Mouse (Mus musculus) limb, embryonic 12.5 days (tissue): ENCODE measurements around the gene Magix. TPM values are rescaled to one million over a fixed set of nuclear protein-coding genes. Genes with fewer than 3 reads are reported as not detected.
A peak's percentile ranks its signal among the peaks of the same experiment; 100 is the strongest.

Experiments used
- ATAC-seq: fragments of 200-750 bp; cut with Nextera tagmentation; 2 replicates; pipeline ENCODE4 v1.8.0; 2017; ENCODE audit warnings: low read depth, moderate TSS enrichment; ENCODE audit not compliant: insufficient number of reproducible peaks, insufficient read depth, low FRiP score, low TSS enrichment
- H3K27ac ChIP-seq: fragments of 300-500 bp; sonication (generic); 2 replicates; pipeline ENCODE4 v1.5.1; 2016; ENCODE audit warnings: mild to moderate bottlenecking, moderate library complexity
- H3K27me3 ChIP-seq: fragments of 300-500 bp; sonication (generic); 2 replicates; pipeline ENCODE4 v1.6.1; 2016; ENCODE audit warnings: mild to moderate bottlenecking, moderate library complexity
- H3K36me3 ChIP-seq: fragments of 300-500 bp; sonication (generic); 2 replicates; pipeline ENCODE4 v1.6.1; 2016; ENCODE audit warnings: mild to moderate bottlenecking, moderate library complexity
- H3K4me1 ChIP-seq: fragments of 300-500 bp; sonication (generic); replicated peaks from 2 replicates; pipeline ENCODE4 v1.6.1; 2016
- H3K4me2 ChIP-seq: fragments of 300-500 bp; sonication (generic); 2 replicates; pipeline ENCODE4 v1.6.1; 2016; ENCODE audit warnings: mild to moderate bottlenecking, moderate library complexity
- H3K4me3 ChIP-seq: fragments of 300-500 bp; sonication (generic); replicated peaks from 2 replicates; pipeline ENCODE4 v1.5.1; 2016; ENCODE audit warnings: mild to moderate bottlenecking
- H3K9ac ChIP-seq: fragments of 300-500 bp; sonication (generic); replicated peaks from 2 replicates; pipeline ENCODE4 v1.6.1; 2016; ENCODE audit warnings: mild to moderate bottlenecking, moderate library complexity
- H3K9me3 ChIP-seq: fragments of 300-500 bp; sonication (generic); 2 replicates; pipeline ENCODE4 v1.6.1; 2016; ENCODE audit warnings: mild to moderate bottlenecking, moderate library complexity
- WGBS: fragments of 180-500 bp; shearing (Covaris S2); methylation state at CpG from one replicate; pipeline ENCODE4 v1.1.7; 2016; 5-methylcytosine and 5-hydroxymethylcytosine counted together
- polyA plus RNA-seq: library from polyadenylated mRNA; unstranded; fragments of >200 nt; fragmentation: Nextera tagmentation; extraction: Ambion mirVana; gene quantifications from 2 replicates; pipeline ENCODE4 v1.2.1, GENCODE M21; 2016

Magix gene
- polyA plus RNA-seq, 1 experiment from 2014 or later = not detected

- peak; percentile 40; the same call in 1 of the 2 replicates for ATAC-seq
- Histone ChIP-seq H3K27me3 (no peaks in the 10 kb centered on the region), H3K36me3 (0 out of 2 replicates have a peak, but pooled peaks cover 7% of the 10 kb centered on the region), H3K9ac (no peak overlapping the region), H3K4me3 (peak overlapping the region; percentile 47), H3K27ac (no peak overlapping the region), H3K9me3 (no peaks in the 10 kb centered on the region), H3K4me2 (peak overlapping the region; percentile 59), H3K4me1 (peaks cover 12% of the 10 kb centered on the region)
- 52% methylated on average over 11 of the region's 11 CpGs for WGBS
Observed at GRCm38 (mm10) chrX:7658785-7659589, 22.1 kb downstream of the Magix start.

GRCm38 (mm10) chrX:7658031-7658784, 22.8 kb downstream of the Magix start:
- Histone ChIP-seq H3K9me3 (no peaks in the 10 kb centered on the region), H3K4me3 (peak overlapping the region; percentile 47), H3K4me2 (peak overlapping the region; percentile 59), H3K4me1 (peaks cover 12% of the 10 kb centered on the region), H3K36me3 (no peaks in the 10 kb centered on the region), H3K27ac (peak overlapping the region; percentile 62), H3K27me3 (no peaks in the 10 kb centered on the region), H3K9ac (peak overlapping the region; percentile 23)
- 16% methylated on average over 14 of the region's 15 CpGs for WGBS
- ATAC-seq = peak; percentile 60

GRCm38 (mm10) chrX:7657221-7657639, 23.8 kb downstream of the Magix start, which contains the start of gene Prickle3:
Gene Prickle3, plus strand, starts transcription at chrX:7657260.
- peak within 1 kb of the TSS; percentile 47 for H3K4me3 ChIP-seq
- 0 out of 2 replicates have a peak, but pooled peaks have one; percentile 50 for ATAC-seq
- no peaks in the 10 kb centered on the region for H3K9me3 ChIP-seq
- H3K27ac ChIP-seq = peak within 1 kb of the TSS; percentile 62
- 14% methylated on average over 26 of the region's 26 CpGs for WGBS
- peaks cover 12% of the 10 kb centered on the region for H3K4me1 ChIP-seq
- H3K36me3 ChIP-seq = no peaks in the 10 kb centered on the region
- H3K9ac ChIP-seq = peak within 1 kb of the TSS; percentile 56
- H3K27me3 ChIP-seq = no peaks in the 10 kb centered on the region
- H3K4me2 ChIP-seq = peak within 1 kb of the TSS; percentile 59

- 12% methylated on average over 25 of the region's 25 CpGs for WGBS
- Histone ChIP-seq H3K27ac (peak overlapping the region; percentile 67; the same call in 1 of the 2 replicates), H3K4me3 (peak overlapping the region; percentile 46), H3K4me2 (peak overlapping the region; percentile 54), H3K9ac (peak overlapping the region; percentile 71), H3K27me3 (no peaks in the 10 kb centered on the region), H3K36me3 (no peaks in the 10 kb centered on the region), H3K9me3 (no peaks in the 10 kb centered on the region), H3K4me1 (no peaks in the 10 kb centered on the region)
- ATAC-seq = peak; percentile 98
Observed at GRCm38 (mm10) chrX:7648671-7649304, 32.3 kb downstream of the Magix start.

- H3K4me3 ChIP-seq = no peak overlapping the region
- H3K4me2 ChIP-seq = no peak overlapping the region
- H3K36me3 ChIP-seq = no peaks in the 10 kb centered on the region
- WGBS = 14% methylated on average over 5 of the region's 5 CpGs
- H3K9me3 ChIP-seq = no peaks in the 10 kb centered on the region
- no peaks in the 10 kb centered on the region for H3K4me1 ChIP-seq
- peaks cover 7% of the 10 kb centered on the region; the same call in 1 of the 2 replicates for H3K27me3 ChIP-seq
- no peak overlapping the region for H3K9ac ChIP-seq
- no peak overlapping the region for H3K27ac ChIP-seq
- ATAC-seq = no peak
Observed at GRCm38 (mm10) chrX:7645349-7645748, 35.7 kb downstream of the Magix start.

GRCm38 (mm10) chrX:7640785-7641184, 40.3 kb downstream of the Magix start:
- Histone ChIP-seq H3K9ac (no peak overlapping the region), H3K4me1 (no peaks in the 10 kb centered on the region), H3K27me3 (peaks cover 28% of the 10 kb centered on the region), H3K4me2 (no peak overlapping the region), H3K4me3 (no peak overlapping the region), H3K9me3 (no peaks in the 10 kb centered on the region), H3K27ac (no peak overlapping the region), H3K36me3 (no peaks in the 10 kb centered on the region)
- no peak for ATAC-seq
- 39% methylated on average over 12 of the region's 12 CpGs for WGBS

GRCm38 (mm10) chrX:7639536-7640325, 41.3 kb downstream of the Magix start:
- H3K27ac ChIP-seq = no peak overlapping the region
- no peaks in the 10 kb centered on the region for H3K36me3 ChIP-seq
- no peak for ATAC-seq
- H3K27me3 ChIP-seq = peaks cover 28% of the 10 kb centered on the region
- no peaks in the 10 kb centered on the region for H3K9me3 ChIP-seq
- H3K4me3 ChIP-seq = no peak overlapping the region
- no peaks in the 10 kb centered on the region for H3K4me1 ChIP-seq
- no peak overlapping the region for H3K4me2 ChIP-seq
- H3K9ac ChIP-seq = no peak overlapping the region
- WGBS = 26% methylated on average over 13 of the region's 13 CpGs

- H3K27me3 ChIP-seq = peaks cover 28% of the 10 kb centered on the region
- peak within 1 kb of the TSS; percentile 48 for H3K4me2 ChIP-seq
- peak within 1 kb of the TSS; percentile 28 for H3K4me3 ChIP-seq
- 13% methylated on average over 40 of the region's 42 CpGs for WGBS
- no peaks in the 10 kb centered on the region for H3K36me3 ChIP-seq
- H3K9me3 ChIP-seq = no peaks in the 10 kb centered on the region
- no peak within 1 kb of the TSS for H3K27ac ChIP-seq
- no peaks in the 10 kb centered on the region for H3K4me1 ChIP-seq
- ATAC-seq = peak; percentile 74
- H3K9ac ChIP-seq = no peak within 1 kb of the TSS
Observed at GRCm38 (mm10) chrX:7638401-7639091, 42.5 kb downstream of the Magix start, which contains the start of gene Syp. Gene Syp, plus strand, starts transcription at chrX:7638471.

GRCm38 (mm10) chrX:7635101-7635500, 46.0 kb downstream of the Magix start:
- peaks cover 19% of the 10 kb centered on the region for H3K27me3 ChIP-seq
- no peaks in the 10 kb centered on the region for H3K36me3 ChIP-seq
- whole genome bisulfite sequencing = 74% methylated on average over 3 of the region's 3 CpGs
- H3K4me3 ChIP-seq = no peak overlapping the region
- H3K27ac ChIP-seq = no peak overlapping the region
- H3K9me3 ChIP-seq = no peaks in the 10 kb centered on the region
- no peak overlapping the region for H3K9ac ChIP-seq
- H3K4me1 ChIP-seq = no peaks in the 10 kb centered on the region
- no peak for ATAC-seq
- H3K4me2 ChIP-seq = no peak overlapping the region

GRCm38 (mm10) chrX:7632560-7632959, 48.5 kb downstream of the Magix start:
- 90% methylated on average over 6 of the region's 6 CpGs for WGBS
- Histone ChIP-seq H3K9ac (no peak overlapping the region), H3K36me3 (no peaks in the 10 kb centered on the region), H3K4me2 (no peak overlapping the region), H3K27me3 (no peaks in the 10 kb centered on the region), H3K4me1 (no peaks in the 10 kb centered on the region), H3K27ac (no peak overlapping the region), H3K4me3 (no peak overlapping the region), H3K9me3 (no peaks in the 10 kb centered on the region)
- no peak for ATAC-seq
